Mouse (Mus musculus) C2C12 (cell line): ENCODE results near the gene Cul9.

Experiments
- CTCF ChIP-seq: IDR thresholded peaks from one replicate; pipeline ENCODE4 v1.5.1; 2011; ENCODE audit not compliant: control insufficient read depth, insufficient read depth, insufficient read length
- FOSL1 ChIP-seq: IDR thresholded peaks from one replicate; pipeline ENCODE4 v1.8.0; 2011; ENCODE audit warnings: mild to moderate bottlenecking, low read length; ENCODE audit not compliant: poor library complexity, insufficient read depth, severe bottlenecking
- MAX ChIP-seq: IDR thresholded peaks from one replicate; pipeline ENCODE4 v1.6.1; 2011; ENCODE audit warnings: mild to moderate bottlenecking, control low read depth
- MYOG ChIP-seq: IDR thresholded peaks from one replicate; pipeline ENCODE4 v1.6.1; 2011; ENCODE audit not compliant: control insufficient read depth, insufficient read length; ENCODE audit errors: extremely low read depth
- USF1 ChIP-seq: IDR thresholded peaks from one replicate; pipeline ENCODE4 v1.6.1; 2011; ENCODE audit warnings: low read depth, mild to moderate bottlenecking, control low read depth, moderate library complexity

- no peak for TF ChIP-seq FOSL1
- TF ChIP-seq CTCF = no peak
- no peak for TF ChIP-seq USF1
- no peak for TF ChIP-seq MAX
- no peak for TF ChIP-seq MYOG
Observed at GRCm38 (mm10) chr17:46484461-46484875, 61.7 kb downstream of the Cul9 start.
